Mouse (Mus musculus) macrophage (primary cell): Measurements from ENCODE around the gene Elp6. TPM values are rescaled to one million over a fixed set of nuclear protein-coding genes. Genes with fewer than 3 reads are reported as not detected.

Experiments
- H3K27ac ChIP-seq: fragments of 350-480 bp; formaldehyde crosslinking; 2 replicates; pipeline ENCODE4 v1.9.0; 2021
- H3K36me3 ChIP-seq: fragments of 350-480 bp; formaldehyde crosslinking; 2 replicates; pipeline ENCODE4 v1.9.0; 2021; ENCODE audit errors: inconsistent target
- H3K4me3 ChIP-seq: fragments of 350-480 bp; formaldehyde crosslinking; 2 replicates; pipeline ENCODE4 v1.9.0; 2021; ENCODE audit errors: inconsistent target
- H3K79me2 ChIP-seq: fragments of 350-480 bp; formaldehyde crosslinking; 2 replicates; pipeline ENCODE4 v1.9.0; 2021; ENCODE audit errors: inconsistent target
- WGBS: methylation state at CpG from one replicate; pipeline ENCODE4 v1.1.7; 2026; ENCODE audit warnings: inconsistent platforms; ENCODE audit not compliant: missing documents; 5-methylcytosine and 5-hydroxymethylcytosine counted together
- polyA plus RNA-seq: library from polyadenylated mRNA; stranded (reverse); fragments of 250-400 nt; gene quantifications from 3 replicates; pipeline ENCODE4 v1.2.4, GENCODE M21; 2018; ENCODE audit warnings: inconsistent platforms
- total RNA-seq, 78 experiments: library from RNA; depleted of rRNA; stranded (reverse); fragments of 250-400 nt; gene quantifications; 1 replicate in 9 of 78; 2 replicates in 24 of 78; 3 replicates in 43 of 78; 4 replicates in 2 of 78; pipeline ENCODE4 v1.2.4; 2018; ENCODE audit warnings: inconsistent platforms in 56 of 78

Elp6 gene
- 10 to 100 TPM in 1 of 26 experiments, 1 to 10 TPM in 22, under 1 TPM in 2, not detected in 1; 0.53 to 13.2 (median 5.8) TPM for total RNA-seq (2018; cell fraction: chromatin; rRNA removed)
- total RNA-seq (2018; cell fraction: cytosol; rRNA removed): 1 to 10 TPM; 1.7 to 8.3 (median 4.7) TPM
- total RNA-seq (2018; cell fraction: nucleus; rRNA removed): 1 to 10 TPM in 25 of 26 experiments, not detected in 1; 1.2 to 8.7 (median 4.7) TPM
- 1.6 to 7.4 TPM (median 4.7 TPM) in 3 replicates for polyA plus RNA-seq

DNA sequence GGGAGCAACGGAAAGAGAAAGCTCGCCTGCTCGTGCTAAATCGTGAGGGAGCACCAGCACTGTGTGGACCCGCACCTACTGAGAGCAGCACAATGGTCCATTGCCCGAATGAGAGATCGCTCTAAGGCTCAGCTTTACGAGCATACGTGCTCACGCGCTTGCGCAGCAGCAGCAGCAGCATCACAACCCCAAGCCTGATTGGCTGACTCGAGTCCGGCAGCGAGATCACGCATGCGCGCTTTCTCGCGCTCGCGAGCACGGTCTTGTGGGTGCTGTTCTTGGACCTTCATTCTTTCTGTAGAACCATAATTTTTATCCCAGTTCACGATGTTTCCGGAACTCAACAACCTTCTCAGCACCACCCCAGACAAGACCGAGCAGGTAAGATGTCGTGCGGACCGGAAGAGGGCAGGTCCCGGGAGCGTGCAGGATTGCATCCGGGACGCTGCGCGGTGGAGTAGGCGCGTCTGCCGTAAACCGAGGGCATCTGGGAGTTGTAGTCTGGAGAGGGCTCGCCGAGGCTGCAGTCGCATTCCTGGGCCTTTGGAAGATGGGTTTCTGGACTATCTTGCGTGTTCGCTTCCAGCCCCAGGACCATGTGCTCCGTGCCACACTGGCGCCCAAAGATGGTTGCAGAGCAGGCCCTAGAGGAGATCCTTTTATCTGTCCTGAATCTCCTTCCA, at the start of gene Elp6:
Elp6 (plus strand) TSS at position 205 of the 683 bp plus-strand sequence.
- Histone ChIP-seq H3K79me2 (peaks cover 10% of the 10 kb centered on the region; the same call in 1 of the 2 replicates), H3K4me3 (peak within 1 kb of the TSS; percentile 59), H3K27ac (peak within 1 kb of the TSS; percentile 65), H3K36me3 (no peaks in the 10 kb centered on the region)
- WGBS: under 1% methylated on average over 46 of the region's 46 CpGs

GRCm38 (mm10) chr9:110255407-110256019, 49.5 kb upstream of the Elp6 start:
- WGBS: 84% methylated on average over 12 of the region's 15 CpGs
- no peak overlapping the region for H3K27ac ChIP-seq
- no peaks in the 10 kb centered on the region for H3K36me3 ChIP-seq

GRCm38 (mm10) chr9:110258646-110259045, 46.3 kb upstream of the Elp6 start:
- 76% methylated on average over 6 of the region's 6 CpGs for WGBS
- Histone ChIP-seq H3K4me3 (no peak overlapping the region), H3K27ac (no peak overlapping the region), H3K36me3 (no peaks in the 10 kb centered on the region), H3K79me2 (no peaks in the 10 kb centered on the region)

More at GRCm38 (mm10) chr9:110255407-110256019, 49.5 kb upstream of the Elp6 start:
- Histone ChIP-seq H3K79me2 (no peaks in the 10 kb centered on the region), H3K4me3 (no peak overlapping the region)

- WGBS: 89% methylated on average over 3 of the region's 3 CpGs
- no peaks in the 10 kb centered on the region for H3K36me3 ChIP-seq
- no peak overlapping the region for H3K4me3 ChIP-seq
- no peak overlapping the region for H3K27ac ChIP-seq
- H3K79me2 ChIP-seq: no peaks in the 10 kb centered on the region
Observed at GRCm38 (mm10) chr9:110259118-110259517, 45.9 kb upstream of the Elp6 start.

- H3K36me3 ChIP-seq: no peaks in the 10 kb centered on the region
- H3K27ac ChIP-seq: no peak overlapping the region
- no peaks in the 10 kb centered on the region for H3K79me2 ChIP-seq
- no peak overlapping the region for H3K4me3 ChIP-seq
- 91% methylated on average over 8 of the region's 8 CpGs for WGBS
Observed at GRCm38 (mm10) chr9:110263181-110263580, 41.8 kb upstream of the Elp6 start.

DNA sequence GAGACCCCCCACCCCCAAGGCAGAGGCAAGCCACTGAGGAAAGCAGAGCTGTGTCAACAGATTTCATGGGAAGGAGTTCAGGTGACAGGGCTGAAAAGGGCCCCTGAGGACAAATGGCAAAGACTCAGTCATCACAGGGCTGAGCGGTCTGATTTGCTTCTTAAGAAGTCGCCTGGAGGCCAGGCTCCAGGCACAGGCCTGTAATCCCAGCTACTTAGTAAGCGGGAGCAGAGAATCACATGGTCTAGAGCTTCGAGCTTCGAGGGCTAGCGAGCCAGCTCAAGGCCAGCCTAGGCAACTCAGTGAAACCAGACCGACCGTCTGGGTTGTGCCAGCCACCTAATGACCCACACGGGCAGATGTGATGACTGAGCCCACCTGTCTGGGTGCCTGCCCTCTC, 40.0 kb upstream of the Elp6 start:
- Histone ChIP-seq H3K79me2 (no peaks in the 10 kb centered on the region), H3K36me3 (no peaks in the 10 kb centered on the region), H3K4me3 (no peak overlapping the region), H3K27ac (no peak overlapping the region)
- WGBS: 83% methylated on average over 9 of the region's 9 CpGs

GRCm38 (mm10) chr9:110268416-110268815, 36.6 kb upstream of the Elp6 start:
- no peaks in the 10 kb centered on the region for H3K36me3 ChIP-seq
- H3K79me2 ChIP-seq: no peaks in the 10 kb centered on the region
- H3K27ac ChIP-seq: no peak overlapping the region
- H3K4me3 ChIP-seq: no peak overlapping the region
- 93% methylated on average over 10 of the region's 10 CpGs for WGBS

- Histone ChIP-seq H3K4me3 (no peak overlapping the region), H3K27ac (no peak overlapping the region), H3K36me3 (no peaks in the 10 kb centered on the region), H3K79me2 (no peaks in the 10 kb centered on the region)
- WGBS: 97% methylated on average over 3 of the region's 3 CpGs
Observed at GRCm38 (mm10) chr9:110272330-110272729, 32.6 kb upstream of the Elp6 start.

GRCm38 (mm10) chr9:110273507-110273906, 31.5 kb upstream of the Elp6 start:
- whole genome bisulfite sequencing: 39% methylated on average over 4 of the region's 4 CpGs
- H3K79me2 ChIP-seq: no peaks in the 10 kb centered on the region
- no peak overlapping the region for H3K4me3 ChIP-seq

DNA sequence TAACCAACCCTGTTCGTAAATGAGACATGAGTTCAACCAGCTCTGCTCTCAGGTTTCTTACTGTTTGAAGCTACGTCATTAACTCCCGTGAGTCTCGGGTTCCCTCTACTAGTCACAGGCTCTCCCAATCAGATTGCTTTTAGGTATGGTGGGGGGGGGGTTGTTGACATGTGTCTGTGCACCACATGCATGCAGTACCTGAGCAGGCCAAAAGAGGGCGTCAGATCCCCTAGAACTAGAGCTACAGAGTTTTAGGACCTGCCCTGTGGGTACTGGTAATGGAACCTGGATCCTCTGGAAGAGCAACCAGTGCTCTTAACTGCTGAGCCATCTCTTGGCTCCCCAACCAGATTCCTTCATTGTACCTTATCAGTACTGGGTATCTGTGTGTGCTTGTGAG, 29.1 kb upstream of the Elp6 start:
- H3K36me3 ChIP-seq: no peaks in the 10 kb centered on the region
- 77% methylated on average over 5 of the region's 5 CpGs for WGBS
- no peaks in the 10 kb centered on the region for H3K79me2 ChIP-seq
- H3K27ac ChIP-seq: no peak overlapping the region
- no peak overlapping the region for H3K4me3 ChIP-seq

More at GRCm38 (mm10) chr9:110273507-110273906, 31.5 kb upstream of the Elp6 start:
- H3K36me3 ChIP-seq: no peaks in the 10 kb centered on the region
- H3K27ac ChIP-seq: no peak overlapping the region

DNA sequence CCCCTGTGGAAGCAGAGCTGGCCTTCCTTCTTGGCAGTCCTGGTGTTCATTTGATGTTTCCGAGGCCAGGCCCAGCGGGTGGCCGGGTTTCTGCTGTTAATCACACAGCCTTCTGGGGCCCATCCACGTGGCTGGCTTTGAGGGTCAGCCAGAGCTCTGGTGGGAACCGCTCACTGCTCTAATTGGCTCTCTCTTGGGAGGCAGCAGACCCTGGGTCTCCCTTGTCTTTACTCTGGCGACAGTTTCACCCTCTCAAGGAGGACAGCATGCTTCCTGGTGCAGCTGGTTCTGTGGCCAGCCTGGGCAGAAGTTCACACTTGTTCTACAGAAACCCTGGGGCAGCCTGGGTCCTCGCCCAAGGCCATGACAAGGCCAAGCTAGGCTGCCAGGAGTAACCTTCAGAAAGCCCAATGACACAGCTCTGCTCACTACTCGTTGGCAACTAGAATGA, 27.5 kb upstream of the Elp6 start:
- 80% methylated on average over 8 of the region's 8 CpGs for WGBS
- H3K27ac ChIP-seq: no peak overlapping the region

DNA sequence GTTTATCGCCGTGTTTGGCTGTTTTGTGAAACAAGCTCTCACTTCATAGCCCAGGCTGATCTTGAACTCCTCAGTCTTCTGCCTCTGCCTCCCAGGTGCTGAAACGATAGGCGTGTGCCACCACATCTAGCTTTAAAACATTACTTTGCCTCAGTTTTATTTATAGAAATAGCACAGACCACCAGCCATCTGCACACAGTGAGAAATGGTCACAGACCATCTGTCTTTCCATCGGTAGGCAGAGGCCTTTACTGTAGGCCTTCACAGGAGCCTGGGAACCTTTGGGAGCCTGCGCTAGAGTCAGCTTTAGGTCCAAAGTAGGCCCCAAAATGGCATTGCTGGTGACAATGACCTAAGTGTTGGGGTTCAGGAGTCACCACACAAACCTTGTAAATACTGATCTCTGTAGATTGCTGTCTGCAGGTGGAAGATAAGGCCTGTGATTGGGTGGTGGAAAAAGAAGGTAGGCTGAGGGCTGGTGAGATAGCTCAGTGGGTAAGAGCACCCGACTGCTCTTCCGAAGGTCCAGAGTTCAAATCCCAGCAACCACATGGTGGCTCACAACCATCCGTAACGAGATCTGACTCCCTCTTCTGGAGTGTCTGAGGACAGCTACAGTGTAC, 20.8 kb upstream of the Elp6 start:
- H3K79me2 ChIP-seq: no peaks in the 10 kb centered on the region
- WGBS: 91% methylated on average over 6 of the region's 10 CpGs

More for the DNA sequence above, 27.5 kb upstream of the Elp6 start:
- Histone ChIP-seq H3K79me2 (no peaks in the 10 kb centered on the region), H3K36me3 (no peaks in the 10 kb centered on the region), H3K4me3 (no peak overlapping the region)

GRCm38 (mm10) chr9:110287321-110287924, 17.6 kb upstream of the Elp6 start:
- WGBS: 89% methylated on average over 7 of the region's 7 CpGs
- H3K27ac ChIP-seq: no peak overlapping the region
- no peaks in the 10 kb centered on the region for H3K36me3 ChIP-seq
- no peaks in the 10 kb centered on the region for H3K79me2 ChIP-seq
- no peak overlapping the region for H3K4me3 ChIP-seq

More for the DNA sequence above, 20.8 kb upstream of the Elp6 start:
- Histone ChIP-seq H3K27ac (no peak overlapping the region), H3K4me3 (no peak overlapping the region), H3K36me3 (no peaks in the 10 kb centered on the region)

DNA sequence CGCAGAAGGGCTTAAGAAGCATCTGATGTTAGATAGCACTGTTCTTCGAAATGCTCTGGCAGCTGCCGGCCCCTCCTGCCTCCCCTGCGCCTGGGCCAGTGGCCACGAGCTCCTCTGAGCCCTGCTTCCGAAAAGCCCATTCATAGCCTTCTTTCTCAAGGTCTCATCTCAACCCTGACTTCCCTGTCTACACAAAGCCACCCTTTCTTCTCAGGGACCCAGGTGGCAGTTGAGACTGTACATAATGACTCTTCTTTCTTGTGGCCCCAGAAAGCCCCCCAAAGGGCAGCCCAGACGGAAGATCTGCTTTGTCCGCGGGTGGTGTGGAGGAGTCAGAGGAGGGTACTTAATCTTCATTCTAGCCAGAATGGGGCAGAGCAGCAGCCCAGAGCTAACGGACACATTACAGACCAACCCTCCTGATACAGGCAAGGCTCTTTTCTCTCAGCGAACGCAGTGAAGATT, 11.7 kb upstream of the Elp6 start:
- 90% methylated on average over 9 of the region's 12 CpGs for WGBS

More for the DNA sequence above, 11.7 kb upstream of the Elp6 start:
- Histone ChIP-seq H3K79me2 (no peaks in the 10 kb centered on the region), H3K4me3 (no peak overlapping the region), H3K27ac (no peak overlapping the region), H3K36me3 (no peaks in the 10 kb centered on the region)
